Mouse (Mus musculus) limb, embryonic 14.5 days (tissue): ENCODE measurements around the gene Lpcat1. TPM values are rescaled to one million over a fixed set of nuclear protein-coding genes. Genes with fewer than 3 reads are reported as not detected.
A peak's percentile ranks its signal among the peaks of the same experiment; 100 is the strongest.

Source experiments
- ATAC-seq: fragments of 200-750 bp; cut with Nextera tagmentation; 2 replicates; pipeline ENCODE4 v1.8.0; 2017; ENCODE audit warnings: low read depth, moderate number of reproducible peaks, moderate TSS enrichment; ENCODE audit not compliant: low FRiP score
- DNase-seq: peaks from one replicate; pipeline ENCODE4 v3.0.0-alpha.2; 2015; ENCODE audit warnings: low spot score
- H3K27ac ChIP-seq: fragments of 300-500 bp; sonication (generic); replicated peaks from 2 replicates; pipeline ENCODE4 v1.5.1; 2014; ENCODE audit warnings: low read depth, mild to moderate bottlenecking, low read length, moderate library complexity, mixed read lengths
- H3K27me3 ChIP-seq: fragments of 300-500 bp; sonication (generic); 2 replicates; pipeline ENCODE4 v1.6.1; 2014; ENCODE audit warnings: low read length, mixed read lengths; ENCODE audit not compliant: control insufficient read depth, insufficient read depth
- H3K36me3 ChIP-seq: fragments of 300-500 bp; sonication (generic); 2 replicates; pipeline ENCODE4 v1.6.1; 2014; ENCODE audit warnings: mild to moderate bottlenecking, low read length, moderate library complexity, mixed read lengths; ENCODE audit not compliant: control insufficient read depth, insufficient read depth
- H3K4me1 ChIP-seq: fragments of 300-500 bp; sonication (generic); 2 replicates; pipeline ENCODE4 v1.6.1; 2014; ENCODE audit warnings: antibody characterized with exemption, low read length, mixed read lengths; ENCODE audit not compliant: control insufficient read depth, insufficient read depth
- H3K4me2 ChIP-seq: fragments of 300-500 bp; sonication (generic); replicated peaks from 2 replicates; pipeline ENCODE4 v1.6.1; 2014; ENCODE audit warnings: low read depth, mild to moderate bottlenecking, low read length, moderate library complexity; ENCODE audit not compliant: severe bottlenecking
- H3K4me3 ChIP-seq: fragments of 300-500 bp; sonication (generic); replicated peaks from 2 replicates; pipeline ENCODE4 v1.5.1; 2014; ENCODE audit warnings: low read length
- H3K9ac ChIP-seq: fragments of 300-500 bp; sonication (generic); 2 replicates; pipeline ENCODE4 v1.6.1; 2014; ENCODE audit warnings: mild to moderate bottlenecking, low read depth, low read length, moderate library complexity; ENCODE audit not compliant: severe bottlenecking
- H3K9me3 ChIP-seq: fragments of 300-500 bp; sonication (generic); 2 replicates; pipeline ENCODE4 v1.6.1; 2016; ENCODE audit warnings: low read length; ENCODE audit not compliant: control insufficient read depth
- POLR2A ChIP-seq: fragments of 200-500 bp; IDR thresholded peaks from 2 replicates; pipeline ENCODE4 v1.8.0; 2012; ENCODE audit warnings: inconsistent platforms, mild to moderate bottlenecking, moderate library complexity, borderline replicate concordance; ENCODE audit not compliant: insufficient read depth, insufficient read length; ENCODE audit errors: extremely low read depth
- WGBS: fragments of 180-500 bp; shearing (Covaris S2); extraction: QIAGEN DNeasy Blood & Tissue Kit; methylation state at CpG from one replicate; pipeline ENCODE4 v1.1.7; 2014; 5-methylcytosine and 5-hydroxymethylcytosine counted together
- polyA plus RNA-seq, 2 experiments: library from polyadenylated mRNA; depleted of rRNA in 1 of 2; stranded (reverse) in 1 of 2; unstranded in 1 of 2; fragments of >200 nt; fragmentation: Nextera tagmentation in 1 of 2; extraction: Ambion mirVana in 1 of 2; gene quantifications; 2 replicates each; pipeline versions ENCODE4 v1.2.1 to v1.2.3; 2012 to 2014

Gene Lpcat1
- polyA plus RNA-seq, 2 experiments, result 43.2 to 51.7 TPM

- no peak overlapping the region for H3K4me2 ChIP-seq
- H3K4me3 ChIP-seq, result no peak overlapping the region
- no peaks in the 10 kb centered on the region for H3K9me3 ChIP-seq
- H3K4me1 ChIP-seq, result peaks cover 12% of the 10 kb centered on the region; the same call in 1 of the 2 replicates
- no peaks in the 10 kb centered on the region for H3K27me3 ChIP-seq
- DNase-seq (peak; percentile 77), ATAC-seq (peak; percentile 82)
- H3K27ac ChIP-seq, result peak overlapping the region; percentile 84
- no peak overlapping the region for H3K9ac ChIP-seq
- no peaks in the 10 kb centered on the region for H3K36me3 ChIP-seq
- 41% methylated on average over 7 of the region's 7 CpGs for WGBS
- no peak for TF ChIP-seq POLR2A
Observed at GRCm38 (mm10) chr13:73446943-73447342, 20.1 kb upstream of the Lpcat1 start.

GRCm38 (mm10) chr13:73447478-73447877, 19.5 kb upstream of the Lpcat1 start:
- no peak for TF ChIP-seq POLR2A
- ATAC-seq (no peak), DNase-seq (no peak)
- H3K9me3 ChIP-seq, result no peaks in the 10 kb centered on the region
- no peaks in the 10 kb centered on the region for H3K27me3 ChIP-seq
- H3K4me2 ChIP-seq, result no peak overlapping the region
- no peaks in the 10 kb centered on the region for H3K36me3 ChIP-seq
- no peak overlapping the region for H3K4me3 ChIP-seq
- peaks cover 12% of the 10 kb centered on the region; the same call in 1 of the 2 replicates for H3K4me1 ChIP-seq
- peak overlapping the region; percentile 84 for H3K27ac ChIP-seq
- WGBS, result 69% methylated on average over 2 of the region's 2 CpGs
- no peak overlapping the region for H3K9ac ChIP-seq

- DNase-seq (no peak), ATAC-seq (no peak)
- peak overlapping the region; percentile 84; the same call in 1 of the 2 replicates for H3K27ac ChIP-seq
- H3K9me3 ChIP-seq, result no peaks in the 10 kb centered on the region
- H3K27me3 ChIP-seq, result no peaks in the 10 kb centered on the region
- no peak overlapping the region for H3K4me2 ChIP-seq
- WGBS, result 65% methylated on average over 2 of the region's 2 CpGs
- H3K36me3 ChIP-seq, result no peaks in the 10 kb centered on the region
- no peak for TF ChIP-seq POLR2A
- H3K4me3 ChIP-seq, result no peak overlapping the region
- H3K4me1 ChIP-seq, result peaks cover 12% of the 10 kb centered on the region; the same call in 1 of the 2 replicates
- no peak overlapping the region for H3K9ac ChIP-seq
Observed at GRCm38 (mm10) chr13:73448201-73448600, 18.8 kb upstream of the Lpcat1 start.

- no peak for ATAC-seq
- H3K4me1 ChIP-seq, result peaks cover 12% of the 10 kb centered on the region; the same call in 1 of the 2 replicates
Observed at GRCm38 (mm10) chr13:73448723-73449122, 18.3 kb upstream of the Lpcat1 start.

GRCm38 (mm10) chr13:73453503-73454217, 13.3 kb upstream of the Lpcat1 start:
- Histone ChIP-seq H3K9ac (no peak overlapping the region), H3K9me3 (no peaks in the 10 kb centered on the region), H3K27me3 (no peaks in the 10 kb centered on the region), H3K36me3 (no peaks in the 10 kb centered on the region), H3K4me2 (no peak overlapping the region), H3K4me3 (no peak overlapping the region), H3K27ac (no peak overlapping the region), H3K4me1 (no peaks in the 10 kb centered on the region)
- DNase-seq (no peak), ATAC-seq (no peak)
- no peak for TF ChIP-seq POLR2A
- WGBS, result 85% methylated on average over 3 of the region's 3 CpGs

More at GRCm38 (mm10) chr13:73448723-73449122, 18.3 kb upstream of the Lpcat1 start:
- Histone ChIP-seq H3K9me3 (no peaks in the 10 kb centered on the region), H3K4me2 (no peak overlapping the region), H3K27ac (no peak overlapping the region), H3K9ac (no peak overlapping the region), H3K36me3 (no peaks in the 10 kb centered on the region), H3K27me3 (no peaks in the 10 kb centered on the region), H3K4me3 (no peak overlapping the region)
- 72% methylated on average over 3 of the region's 3 CpGs for WGBS
- no peak for TF ChIP-seq POLR2A
- no peak for DNase-seq
